Mouse (Mus musculus) midbrain, embryonic 12.5 days (tissue): ENCODE results near the gene Efcab8. TPM values are rescaled to one million over a fixed set of nuclear protein-coding genes. Genes with fewer than 3 reads are reported as not detected.
A peak's percentile ranks its signal among the peaks of the same experiment; 100 is the strongest.
"Not testable (repeated sequence)": the region's sequence is repeated elsewhere in the genome, so short reads cannot be mapped to it uniquely, and the experiment has no call there.

ENCODE experiments used
- ATAC-seq: fragments of 200-750 bp; cut with Nextera tagmentation; 2 replicates; pipeline ENCODE4 v1.8.0; 2017; ENCODE audit warnings: low read depth, moderate TSS enrichment, moderate library complexity; ENCODE audit not compliant: low FRiP score
- H3K27ac ChIP-seq: fragments of 300-500 bp; sonication (generic); replicated peaks from 2 replicates; pipeline ENCODE4 v1.5.1; 2016; ENCODE audit warnings: mild to moderate bottlenecking
- H3K27me3 ChIP-seq: fragments of 300-500 bp; sonication (generic); 2 replicates; pipeline ENCODE4 v1.6.1; 2016; ENCODE audit warnings: mild to moderate bottlenecking
- H3K36me3 ChIP-seq: fragments of 300-500 bp; sonication (generic); 2 replicates; pipeline ENCODE4 v1.6.1; 2016
- H3K4me1 ChIP-seq: fragments of 300-500 bp; sonication (generic); 2 replicates; pipeline ENCODE4 v1.6.1; 2016
- H3K4me2 ChIP-seq: fragments of 300-500 bp; sonication (generic); replicated peaks from 2 replicates; pipeline ENCODE4 v1.6.1; 2016; ENCODE audit warnings: mild to moderate bottlenecking, moderate library complexity
- H3K4me3 ChIP-seq: fragments of 300-500 bp; sonication (generic); 2 replicates; pipeline ENCODE4 v1.5.1; 2016; ENCODE audit warnings: mild to moderate bottlenecking
- H3K9ac ChIP-seq: fragments of 300-500 bp; sonication (generic); replicated peaks from 2 replicates; pipeline ENCODE4 v1.6.1; 2016; ENCODE audit warnings: mild to moderate bottlenecking, moderate library complexity
- H3K9me3 ChIP-seq: fragments of 300-500 bp; sonication (generic); 2 replicates; pipeline ENCODE4 v1.6.1; 2016; ENCODE audit warnings: mild to moderate bottlenecking
- WGBS: fragments of 180-500 bp; shearing (Covaris S2); methylation state at CpG from one replicate; pipeline ENCODE4 v1.1.7; 2016; 5-methylcytosine and 5-hydroxymethylcytosine counted together
- polyA plus RNA-seq: library from polyadenylated mRNA; unstranded; fragments of >200 nt; fragmentation: Nextera tagmentation; extraction: Ambion mirVana; gene quantifications from 2 replicates; pipeline ENCODE4 v1.2.1, GENCODE M21; 2016

Gene Efcab8
- polyA plus RNA-seq, 1 experiment from 2014 or later: not detected

DNA sequence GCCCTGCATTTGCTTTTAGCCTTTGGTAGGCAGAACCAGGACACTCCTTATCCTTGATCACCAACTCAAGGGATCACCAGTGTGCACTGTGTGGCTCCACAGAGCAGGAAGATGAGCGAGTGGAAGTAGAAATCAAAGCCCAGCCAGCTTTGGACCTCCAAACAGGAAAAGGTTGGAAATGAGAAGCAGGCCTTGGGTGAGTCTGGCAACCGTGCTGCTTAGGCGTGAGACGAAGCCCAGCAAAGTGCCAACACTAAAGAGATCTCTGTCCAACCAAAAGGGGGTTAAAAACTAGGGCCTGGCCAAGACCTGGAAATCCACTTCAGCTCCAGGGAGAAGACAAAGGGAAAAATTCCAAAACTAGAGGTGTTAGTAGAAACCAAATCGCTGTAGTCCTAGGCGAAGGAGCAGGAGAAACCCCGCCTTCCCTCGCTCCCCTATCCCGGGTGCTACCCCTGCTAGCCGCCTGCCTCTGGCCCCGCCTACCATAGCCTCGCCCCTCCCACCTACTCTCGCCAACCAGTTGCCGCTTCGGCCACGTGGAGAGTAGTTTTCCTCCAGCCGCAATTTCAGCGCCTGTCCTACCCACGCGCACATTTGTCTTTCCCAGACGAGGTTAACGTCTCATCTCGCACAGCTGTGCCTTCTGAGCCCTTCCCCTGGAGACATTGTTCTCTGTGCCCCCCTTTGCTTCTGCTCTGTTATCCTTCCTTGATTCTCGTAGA lies 931 bp upstream of the Efcab8 start:
- H3K27me3 ChIP-seq: no peaks in the 10 kb centered on the region
- peaks cover 7% of the 10 kb centered on the region; the same call in 1 of the 2 replicates for H3K4me1 ChIP-seq
- no peak overlapping the region for H3K9ac ChIP-seq
- H3K36me3 ChIP-seq: no peaks in the 10 kb centered on the region
- no peaks in the 10 kb centered on the region for H3K9me3 ChIP-seq
- H3K27ac ChIP-seq: no peak overlapping the region
- peak overlapping the region; percentile 50 for H3K4me2 ChIP-seq
- peak; percentile 62; the same call in 1 of the 2 replicates for ATAC-seq
- peak overlapping the region; percentile 16 for H3K4me3 ChIP-seq
- 16% methylated on average over 24 of the region's 24 CpGs for WGBS

DNA sequence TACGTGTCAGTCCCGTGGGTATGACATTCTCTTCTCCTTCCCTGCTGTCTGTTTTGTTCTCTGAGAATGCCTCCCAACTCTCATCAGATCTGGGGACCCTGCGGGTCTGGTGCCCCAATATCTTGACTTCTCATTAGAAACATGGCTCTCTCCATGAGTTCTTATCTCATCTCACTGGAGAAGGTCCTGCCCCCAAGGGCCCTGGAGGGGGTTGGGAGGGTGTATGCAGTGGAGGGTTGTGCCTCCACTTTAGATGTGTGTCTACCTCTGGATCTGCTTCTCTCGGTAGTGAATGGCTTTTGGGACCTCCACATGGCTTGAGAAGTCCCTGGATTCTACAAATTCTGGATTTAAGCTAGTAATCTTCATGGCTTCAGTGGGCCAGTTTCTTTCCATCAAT lies 1.4 kb downstream of the Efcab8 start:
- Histone ChIP-seq H3K9ac (no peak overlapping the region), H3K4me2 (no peak overlapping the region), H3K36me3 (no peaks in the 10 kb centered on the region), H3K9me3 (no peaks in the 10 kb centered on the region), H3K27ac (no peak overlapping the region), H3K4me1 (peaks cover 7% of the 10 kb centered on the region; the same call in 1 of the 2 replicates), H3K4me3 (no peak overlapping the region), H3K27me3 (no peaks in the 10 kb centered on the region)
- ATAC-seq: no peak
- 89% methylated on average over 4 of the region's 4 CpGs for WGBS

DNA sequence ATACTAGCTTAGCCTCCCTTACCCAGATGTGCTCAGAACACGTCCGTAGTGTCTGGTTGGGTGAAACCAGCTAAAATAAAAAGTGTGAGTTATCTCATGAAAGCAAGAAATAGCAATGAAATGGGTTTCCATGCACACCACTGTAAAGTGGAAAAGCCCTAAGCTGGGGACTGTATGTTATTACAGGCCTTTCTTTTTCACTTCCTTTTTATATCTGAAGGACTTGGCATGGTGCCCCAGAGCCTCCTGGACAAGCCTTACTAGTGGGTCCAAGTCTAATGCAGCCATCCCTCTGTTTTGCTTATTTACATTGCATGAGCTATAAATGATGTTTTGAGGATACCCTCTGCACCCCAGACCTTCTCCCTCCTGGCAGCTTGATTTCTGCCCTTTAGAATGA lies 4.9 kb downstream of the Efcab8 start:
- Histone ChIP-seq H3K27me3 (no peaks in the 10 kb centered on the region), H3K4me3 (no peak overlapping the region), H3K9ac (no peak overlapping the region), H3K4me2 (no peak overlapping the region), H3K4me1 (no peaks in the 10 kb centered on the region), H3K36me3 (no peaks in the 10 kb centered on the region), H3K27ac (no peak overlapping the region), H3K9me3 (no peaks in the 10 kb centered on the region)
- 88% methylated on average over 2 of the region's 2 CpGs for WGBS
- no peak for ATAC-seq

DNA sequence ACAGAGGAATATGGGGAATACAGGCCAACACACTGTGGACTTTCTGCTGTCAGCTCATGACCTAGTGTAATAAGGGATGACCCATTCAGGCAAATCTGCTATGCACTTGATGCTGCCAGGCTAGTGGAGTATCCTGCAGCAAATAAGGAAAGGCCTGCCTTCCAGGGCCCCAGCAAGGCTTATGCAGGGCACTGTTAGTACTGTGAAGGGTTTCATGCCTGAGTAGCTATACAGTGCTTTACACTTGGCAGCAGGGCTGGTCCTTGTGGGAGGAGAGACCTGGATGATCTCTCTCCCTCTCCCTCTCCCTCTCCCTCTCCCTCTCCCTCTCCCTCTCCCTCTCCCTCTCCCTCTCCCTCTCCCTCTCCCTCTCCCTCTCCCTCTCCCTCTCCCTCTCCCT lies 13.6 kb downstream of the Efcab8 start:
- H3K4me3 ChIP-seq: no peak overlapping the region
- H3K4me1 ChIP-seq: no peaks in the 10 kb centered on the region
- no peaks in the 10 kb centered on the region for H3K27me3 ChIP-seq
- H3K9me3 ChIP-seq: no peaks in the 10 kb centered on the region
- H3K27ac ChIP-seq: no peak overlapping the region
- H3K4me2 ChIP-seq: no peak overlapping the region
- H3K36me3 ChIP-seq: no peaks in the 10 kb centered on the region
- ATAC-seq: no peak
- H3K9ac ChIP-seq: no peak overlapping the region

DNA sequence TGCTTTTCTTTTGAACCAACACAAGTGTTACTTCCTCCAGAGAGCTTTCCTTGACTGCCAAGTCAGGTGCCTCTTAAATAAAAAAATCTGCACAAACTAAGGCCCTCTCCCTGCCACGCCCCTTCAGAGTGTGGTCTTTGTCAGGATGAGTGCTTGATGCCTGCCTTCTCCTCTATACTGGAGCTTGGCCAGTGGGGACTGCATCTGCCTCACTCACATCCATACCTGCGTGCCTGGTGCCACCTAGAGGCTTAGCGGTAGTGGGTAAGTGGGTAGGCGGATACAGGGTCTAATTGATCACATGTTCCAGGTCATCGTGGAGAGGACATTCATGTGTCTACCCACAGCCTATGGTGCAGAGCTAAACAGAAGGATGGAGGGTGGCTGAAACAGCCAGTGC lies 15.4 kb downstream of the Efcab8 start:
- no peak for ATAC-seq

DNA sequence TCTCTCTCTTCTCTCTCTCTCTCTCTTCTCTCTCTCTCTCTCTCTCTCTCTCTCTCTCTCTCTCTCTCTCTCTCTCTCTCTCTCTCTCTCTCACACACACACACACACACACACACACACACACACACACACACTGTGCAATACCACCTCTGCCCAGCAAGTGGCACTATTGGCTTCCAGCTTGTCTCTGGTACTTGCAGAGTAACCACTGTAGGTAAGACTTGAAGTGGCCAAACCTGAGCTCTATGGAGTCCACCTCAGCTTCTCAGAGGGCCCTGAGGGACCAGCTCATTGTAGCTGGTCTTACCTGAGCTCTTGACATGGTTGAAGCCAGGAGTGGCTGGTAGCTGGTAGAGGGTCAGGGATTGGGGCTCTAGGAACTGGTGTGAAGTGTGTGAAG lies 27.7 kb downstream of the Efcab8 start:
- not testable (repeated sequence) for ATAC-seq, H3K27me3 ChIP-seq, H3K27ac ChIP-seq, H3K4me3 ChIP-seq, H3K4me2 ChIP-seq, H3K9me3 ChIP-seq, H3K36me3 ChIP-seq, H3K4me1 ChIP-seq, H3K9ac ChIP-seq

More for the DNA sequence above, 15.4 kb downstream of the Efcab8 start:
- no peaks in the 10 kb centered on the region for H3K4me1 ChIP-seq
- no peak overlapping the region for H3K4me2 ChIP-seq
- H3K27me3 ChIP-seq: no peaks in the 10 kb centered on the region
- no peaks in the 10 kb centered on the region for H3K36me3 ChIP-seq
- H3K9me3 ChIP-seq: no peaks in the 10 kb centered on the region
- no peak overlapping the region for H3K4me3 ChIP-seq
- no peak overlapping the region for H3K27ac ChIP-seq
- 61% methylated on average over 5 of the region's 5 CpGs for WGBS
- H3K9ac ChIP-seq: no peak overlapping the region

DNA sequence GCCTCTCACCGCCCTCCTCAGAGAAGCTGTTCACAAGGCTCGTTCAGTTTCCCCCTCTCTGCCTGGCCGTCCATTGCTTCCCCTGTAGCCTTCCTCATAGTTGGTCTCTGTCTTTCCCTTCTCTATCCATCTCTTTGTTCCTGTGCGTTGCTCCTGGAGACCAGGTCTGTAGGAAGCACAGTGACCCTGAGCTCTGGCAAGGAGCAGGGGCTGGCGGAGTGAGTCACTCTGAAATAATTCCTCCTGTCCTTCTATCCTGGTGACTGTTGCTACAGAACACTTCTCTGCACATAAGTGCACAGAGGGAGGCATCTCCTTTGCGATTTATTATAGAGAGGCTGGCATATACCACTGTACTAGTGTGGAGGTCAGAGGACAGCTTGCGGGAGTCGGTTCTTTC lies 28.4 kb downstream of the Efcab8 start:
- WGBS: 76% methylated on average over 8 of the region's 8 CpGs
- no peak overlapping the region for H3K4me2 ChIP-seq
- no peaks in the 10 kb centered on the region for H3K9me3 ChIP-seq
- no peak overlapping the region for H3K9ac ChIP-seq
- H3K27me3 ChIP-seq: no peaks in the 10 kb centered on the region
- no peak for ATAC-seq
- H3K27ac ChIP-seq: no peak overlapping the region
- no peaks in the 10 kb centered on the region for H3K4me1 ChIP-seq
- no peaks in the 10 kb centered on the region for H3K36me3 ChIP-seq
- H3K4me3 ChIP-seq: no peak overlapping the region

DNA sequence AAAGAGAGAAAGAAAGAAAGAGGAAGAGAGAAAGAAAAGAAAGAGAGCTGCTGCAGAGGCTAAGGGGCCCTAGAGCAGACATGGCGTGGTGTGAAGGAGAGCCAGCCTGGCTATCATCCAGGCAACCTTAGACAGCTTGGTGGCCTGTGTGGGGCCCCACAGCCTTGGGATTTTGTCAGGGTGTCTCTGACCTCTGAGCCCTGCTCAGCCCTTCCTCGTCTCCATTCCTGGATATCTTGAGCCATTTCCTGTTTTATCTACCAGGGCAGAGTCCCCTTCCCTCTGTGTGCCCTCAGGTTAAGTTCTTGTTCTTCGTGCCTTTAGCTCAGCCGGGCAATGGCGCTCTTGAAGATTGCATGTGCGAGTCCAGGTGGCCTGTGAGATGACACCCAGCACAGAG lies 29.1 kb downstream of the Efcab8 start:
- H3K4me3 ChIP-seq: no peak overlapping the region
- no peaks in the 10 kb centered on the region for H3K36me3 ChIP-seq
- no peaks in the 10 kb centered on the region for H3K4me1 ChIP-seq
- H3K27ac ChIP-seq: no peak overlapping the region
- no peak for ATAC-seq
- H3K9ac ChIP-seq: no peak overlapping the region
- no peak overlapping the region for H3K4me2 ChIP-seq
- H3K9me3 ChIP-seq: no peaks in the 10 kb centered on the region
- 84% methylated on average over 6 of the region's 6 CpGs for WGBS
- H3K27me3 ChIP-seq: no peaks in the 10 kb centered on the region

DNA sequence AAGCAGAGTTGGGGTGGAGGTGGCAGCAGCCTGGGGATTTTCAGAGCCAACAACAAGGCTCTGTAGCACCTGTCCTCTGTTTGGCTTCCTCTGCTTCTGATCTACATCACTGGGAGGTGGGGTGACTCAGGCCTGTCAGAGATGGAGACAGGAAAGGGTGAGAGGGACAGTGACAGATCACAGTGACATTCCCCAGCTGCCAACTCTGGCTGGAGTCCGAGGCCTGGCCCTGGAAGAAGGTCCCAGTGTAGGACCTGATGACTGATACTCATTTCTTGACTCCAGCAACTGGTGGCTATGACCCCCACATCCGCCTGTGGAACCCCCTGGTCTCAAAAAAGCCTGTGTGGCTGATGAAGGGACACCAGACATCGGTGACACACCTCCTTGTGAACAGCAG lies 30.2 kb downstream of the Efcab8 start:
- no peak for ATAC-seq
- no peak overlapping the region for H3K4me3 ChIP-seq
- H3K9me3 ChIP-seq: no peaks in the 10 kb centered on the region
- no peak overlapping the region for H3K27ac ChIP-seq
- H3K36me3 ChIP-seq: no peaks in the 10 kb centered on the region
- no peaks in the 10 kb centered on the region for H3K27me3 ChIP-seq
- H3K4me2 ChIP-seq: no peak overlapping the region
- H3K4me1 ChIP-seq: no peaks in the 10 kb centered on the region
- no peak overlapping the region for H3K9ac ChIP-seq
- 76% methylated on average over 3 of the region's 3 CpGs for WGBS

DNA sequence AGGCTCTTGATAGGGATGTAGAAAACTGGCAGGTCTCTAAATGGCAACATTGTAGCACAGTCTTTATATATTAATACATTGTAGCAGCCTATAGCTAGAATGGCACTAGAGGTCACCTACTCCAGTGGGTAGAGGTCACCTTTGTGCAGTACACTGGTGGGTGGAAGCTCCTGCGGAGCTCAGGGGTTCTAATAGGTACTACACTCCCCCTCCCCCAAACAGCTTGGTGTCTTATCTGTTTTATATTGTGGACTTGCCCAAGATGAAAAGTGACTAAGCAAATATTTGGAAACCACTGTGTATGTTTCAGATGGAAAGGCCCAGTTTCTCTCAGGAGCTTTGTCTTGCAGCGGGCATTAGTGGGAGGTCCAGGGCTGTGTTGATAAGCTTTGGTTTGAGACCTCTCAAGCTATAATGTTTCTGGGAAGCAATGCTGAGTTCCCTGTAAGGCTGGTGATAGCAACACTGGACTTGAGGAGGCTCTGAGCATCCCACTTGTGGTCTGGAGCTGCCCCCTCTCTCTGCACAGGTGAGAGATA lies 42.3 kb downstream of the Efcab8 start:
- 91% methylated on average over 2 of the region's 2 CpGs for WGBS
- Histone ChIP-seq H3K4me1 (0 out of 2 replicates have a peak, but pooled peaks cover 2% of the 10 kb centered on the region), H3K36me3 (no peaks in the 10 kb centered on the region), H3K4me3 (no peak overlapping the region), H3K27me3 (no peaks in the 10 kb centered on the region), H3K9me3 (no peaks in the 10 kb centered on the region), H3K9ac (no peak overlapping the region), H3K4me2 (no peak overlapping the region), H3K27ac (no peak overlapping the region)
- no peak for ATAC-seq

DNA sequence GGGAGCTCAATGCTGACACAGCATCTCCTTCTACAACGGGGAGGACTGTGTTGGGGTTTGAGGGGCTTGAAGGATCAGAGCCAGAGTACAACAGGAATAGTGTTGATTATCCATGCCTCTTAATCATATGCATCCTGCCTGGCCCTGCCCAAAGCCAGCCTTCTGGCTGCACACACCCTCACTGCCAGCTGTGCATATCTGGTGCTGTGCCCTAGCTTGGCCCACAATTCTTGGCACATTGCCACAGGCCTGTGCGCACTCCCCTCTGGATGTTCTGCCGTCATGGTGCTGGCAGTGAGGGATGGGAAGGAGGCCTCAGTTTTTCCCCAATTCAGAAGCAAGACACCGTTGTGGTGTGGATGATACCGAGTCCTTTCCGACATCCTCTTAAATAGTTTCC lies 44.9 kb downstream of the Efcab8 start:
- H3K9me3 ChIP-seq: no peaks in the 10 kb centered on the region
- H3K4me3 ChIP-seq: no peak overlapping the region
- 86% methylated on average over 6 of the region's 6 CpGs for WGBS
- no peak overlapping the region for H3K4me2 ChIP-seq
- no peak overlapping the region for H3K9ac ChIP-seq
- no peak for ATAC-seq
- no peak overlapping the region for H3K27ac ChIP-seq
- H3K4me1 ChIP-seq: 0 out of 2 replicates have a peak, but pooled peaks cover 2% of the 10 kb centered on the region
- no peaks in the 10 kb centered on the region for H3K27me3 ChIP-seq
- H3K36me3 ChIP-seq: no peaks in the 10 kb centered on the region

DNA sequence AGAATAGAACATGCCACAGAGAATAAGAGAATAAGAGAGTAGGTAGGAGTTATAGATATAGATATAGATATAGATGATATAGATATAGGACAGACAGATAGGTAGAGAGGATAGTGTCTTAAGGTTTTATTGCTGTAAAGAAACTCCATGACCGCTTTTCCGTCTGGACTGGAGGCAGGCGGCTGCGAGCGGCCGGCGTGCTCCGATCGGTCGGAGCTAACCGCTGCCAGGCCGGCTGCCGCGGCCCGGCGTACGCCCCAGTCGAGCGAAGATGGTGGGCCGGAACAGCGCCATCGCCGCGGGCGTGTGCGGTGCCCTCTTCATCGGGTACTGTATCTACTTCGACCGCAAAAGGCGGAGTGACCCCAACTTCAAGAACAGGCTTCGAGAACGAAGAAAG lies 46.2 kb downstream of the Efcab8 start:
- 60% methylated on average over 32 of the region's 32 CpGs for WGBS

More for the DNA sequence above, 46.2 kb downstream of the Efcab8 start:
- H3K4me3 ChIP-seq, H3K36me3 ChIP-seq, H3K4me2 ChIP-seq, H3K27me3 ChIP-seq, H3K27ac ChIP-seq, H3K9me3 ChIP-seq, H3K4me1 ChIP-seq, H3K9ac ChIP-seq, ATAC-seq: not testable (repeated sequence)
